Mouse (Mus musculus): ENCODE data around the gene Coq2.
A peak's percentile ranks its signal among the peaks of the same experiment; 100 is the strongest.

The Coq2 gene

GRCm38 (mm10) chr5:100674711-100675376 is at the start of gene Coq2:
TSS of gene Coq2 (minus strand) at chr5:100675140.
- DNase-seq (ENCODE audit: low spot score): peak; percentile 71

- DNase-seq (ENCODE audit: low spot score): no peak
Observed at GRCm38 (mm10) chr5:100719235-100720088, 44.5 kb upstream of the Coq2 start, which contains the start of gene Hpse. TSS of gene Hpse (minus strand) at chr5:100719716.

GRCm38 (mm10) chr5:100716762-100717161 is 41.8 kb upstream of the Coq2 start:
- DNase-seq (ENCODE audit: low spot score): no peak

GRCm38 (mm10) chr5:100711219-100711618 is 36.3 kb upstream of the Coq2 start:
- no peak for DNase-seq (ENCODE audit: low spot score)

- DNase-seq (ENCODE audit: low spot score): no peak
Observed at GRCm38 (mm10) chr5:100710012-100710411, 35.1 kb upstream of the Coq2 start.

- no peak for DNase-seq (ENCODE audit: low spot score)
Observed at GRCm38 (mm10) chr5:100709035-100709434, 34.1 kb upstream of the Coq2 start.

GRCm38 (mm10) chr5:100706675-100707074 is 31.7 kb upstream of the Coq2 start:
- no peak for DNase-seq (ENCODE audit: low spot score)

GRCm38 (mm10) chr5:100704272-100704671 is 29.3 kb upstream of the Coq2 start:
- no peak for DNase-seq (ENCODE audit: low spot score)

- DNase-seq (ENCODE audit: low spot score): no peak
Observed at GRCm38 (mm10) chr5:100702325-100702724, 27.4 kb upstream of the Coq2 start.

GRCm38 (mm10) chr5:100700861-100701620 is 26.1 kb upstream of the Coq2 start:
- DNase-seq (ENCODE audit: low spot score): no peak

- DNase-seq (ENCODE audit: low spot score): no peak
Observed at GRCm38 (mm10) chr5:100697886-100698285, 22.9 kb upstream of the Coq2 start.

GRCm38 (mm10) chr5:100697398-100697797 is 22.5 kb upstream of the Coq2 start:
- DNase-seq (ENCODE audit: low spot score): no peak

- no peak for DNase-seq (ENCODE audit: low spot score)
Observed at GRCm38 (mm10) chr5:100685631-100686030, 10.7 kb upstream of the Coq2 start.

GRCm38 (mm10) chr5:100680542-100680933 is 5.6 kb upstream of the Coq2 start:
- DNase-seq (ENCODE audit: low spot score): no peak

GRCm38 (mm10) chr5:100679911-100680541 is 5.1 kb upstream of the Coq2 start:
- DNase-seq (ENCODE audit: low spot score): no peak

- peak; percentile 73 for DNase-seq (ENCODE audit: low spot score)
Observed at GRCm38 (mm10) chr5:100673745-100674486, 1.0 kb downstream of the Coq2 start.

GRCm38 (mm10) chr5:100672403-100672802 is 2.5 kb downstream of the Coq2 start:
- DNase-seq (ENCODE audit: low spot score): no peak

- no peak for DNase-seq (ENCODE audit: low spot score)
Observed at GRCm38 (mm10) chr5:100671897-100672296, 3.0 kb downstream of the Coq2 start.

- no peak for DNase-seq (ENCODE audit: low spot score)
Observed at GRCm38 (mm10) chr5:100671398-100671797, 3.5 kb downstream of the Coq2 start.

GRCm38 (mm10) chr5:100666965-100667364 is 8.0 kb downstream of the Coq2 start:
- DNase-seq (ENCODE audit: low spot score): no peak

GRCm38 (mm10) chr5:100663854-100664253 is 11.1 kb downstream of the Coq2 start:
- DNase-seq (ENCODE audit: low spot score): no peak

All from ovary, adult 18-20 months (tissue).